Mouse (Mus musculus): Measurements from ENCODE around the gene Cttnbp2nl.

- no peak for TF ChIP-seq CTCF (conservative IDR thresholded peaks at IDR 0.05; ENCODE audit: insufficient read depth, insufficient read length, low read depth, low read length)
- TF ChIP-seq POLR2A (IDR thresholded peaks at IDR 0.05; ENCODE audit: low read depth, low read length): no peak
Measured at GRCm38 (mm10) chr3:104987884-104988283, 65.1 kb downstream of the Cttnbp2nl start.

All from kidney, adult 2 months (tissue).